In the genomic region with DNA sequence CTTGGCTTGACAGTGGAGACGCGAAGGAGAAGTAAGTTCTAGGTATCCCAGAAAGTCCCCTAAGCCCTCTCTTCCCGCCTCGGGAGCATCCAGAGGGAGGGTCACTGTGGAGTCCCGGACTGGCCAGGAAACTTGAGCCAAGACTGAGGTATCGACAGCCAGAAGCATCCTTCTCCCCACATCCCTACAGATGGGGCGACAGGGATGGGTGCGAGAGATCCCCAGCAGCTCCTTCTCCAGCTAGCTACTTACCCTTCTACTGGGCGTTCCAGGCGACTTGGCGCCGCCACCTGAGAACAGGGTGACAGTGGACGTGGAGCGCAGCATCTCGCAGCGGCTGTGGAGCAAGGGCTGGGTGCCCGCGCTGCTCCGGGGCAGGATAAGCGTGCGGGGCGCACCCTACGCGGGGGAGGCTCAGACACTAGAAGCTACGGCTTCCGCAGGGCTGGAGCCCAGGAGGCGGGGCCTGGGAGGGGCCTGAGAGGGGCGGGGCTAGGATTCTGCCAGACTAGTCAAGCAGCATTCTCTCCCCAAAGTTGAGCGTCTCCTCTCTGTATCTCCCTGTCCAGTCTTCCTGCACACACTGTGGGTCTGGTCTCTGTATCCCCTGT, we compare ENCODE assay signal across 8 mouse cellular contexts. TPM values are rescaled to one million over a fixed set of nuclear protein-coding genes. Genes with fewer than 3 reads are reported as not detected.
DNase-seq lines count a peak whose midpoint lies in the region; ATAC-seq and TF ChIP-seq lines count a peak whose summit lies in the region.

A gene (minus strand): TSS at position 423 of the 611 bp plus-strand sequence.

- peak within 1 kb of the TSS; percentile 48 for H3K27ac ChIP-seq in brown adipose tissue, adult 24 weeks (replicated peaks; ENCODE audit: low read depth, low read length)
- peak within 1 kb of the TSS; percentile 74 for H3K27ac ChIP-seq in forebrain, embryonic 10.5 days
- H3K27ac ChIP-seq in heart, embryonic 14.5 days (replicated peaks in 1 of 2; ENCODE audit: control insufficient read depth in 1 of 2, insufficient read depth in 1 of 2, low read depth in 2 of 2, low read length in 2 of 2), result peak within 1 kb of the TSS; percentile 80 to 95
- no peak within 1 kb of the TSS for H3K27ac ChIP-seq in liver, embryonic 16.5 days (ENCODE audit: low read length)
- H3K27ac ChIP-seq in neural tube, embryonic 13.5 days (replicated peaks), result no peak within 1 kb of the TSS
- peak within 1 kb of the TSS; percentile 7; the same call in 1 of the 2 replicates for H3K27ac ChIP-seq in testis, adult 2 months (ENCODE audit: control insufficient read depth, insufficient read depth, low read depth, low read length)

- peak; percentile 89 for DNase-seq in CD4-positive, CD25-positive, alpha-beta regulatory T cell, adult 2 months (ENCODE audit: low read depth, low spot score)
- DNase-seq in forebrain, embryonic 10.5 days (ENCODE audit: extremely low spot score, low spot score), result peak; percentile 67
- peak; percentile 93 for DNase-seq in kidney, postnatal 14 days

- no peak for TF ChIP-seq CTCF in testis, adult 2 months (IDR thresholded peaks at IDR 0.05; ENCODE audit: control insufficient read depth, insufficient read depth, insufficient replicate concordance, low read depth, low read length)

- H3K4me3 ChIP-seq in brown adipose tissue, adult 24 weeks (ENCODE audit: insufficient read depth, low read depth, low read length), result peak within 1 kb of the TSS; percentile 69
- peak within 1 kb of the TSS; percentile 65 for H3K4me3 ChIP-seq in forebrain, embryonic 10.5 days
- H3K4me3 ChIP-seq in heart, embryonic 14.5 days (ENCODE audit: control insufficient read depth in 1 of 2, insufficient read depth in 1 of 2, low read depth in 1 of 2, low read length in 2 of 2), result peak within 1 kb of the TSS; percentile 78 to 97
- H3K4me3 ChIP-seq in liver, embryonic 16.5 days (ENCODE audit: low read depth, low read length), result peak within 1 kb of the TSS; percentile 55
- peak within 1 kb of the TSS; percentile 51 for H3K4me3 ChIP-seq in neural tube, embryonic 13.5 days
- H3K4me3 ChIP-seq in testis, adult 2 months (ENCODE audit: control insufficient read depth, low read depth, low read length), result peak within 1 kb of the TSS; percentile 83

- ATAC-seq in heart, embryonic 14.5 days (ENCODE audit: insufficient number of reproducible peaks, insufficient read depth, low FRiP score, low read depth), result peak; percentile 83
- peak; percentile 87 for ATAC-seq in liver, embryonic 16.5 days (ENCODE audit: low read depth)
- ATAC-seq in neural tube, embryonic 13.5 days (ENCODE audit: low read depth), result peak; percentile 91

- no peaks in the 10 kb centered on the region for H3K9me3 ChIP-seq in forebrain, embryonic 10.5 days
- no peaks in the 10 kb centered on the region for H3K9me3 ChIP-seq in heart, embryonic 14.5 days (ENCODE audit: control insufficient read depth, low read length)
- no peaks in the 10 kb centered on the region for H3K9me3 ChIP-seq in liver, embryonic 16.5 days (replicated peaks; ENCODE audit: control insufficient read depth, low read length)
- H3K9me3 ChIP-seq in neural tube, embryonic 13.5 days, result no peaks in the 10 kb centered on the region

- no peak for TF ChIP-seq POLR2A in testis, adult 2 months (IDR thresholded peaks at IDR 0.05; ENCODE audit: control insufficient read depth, low read depth, low read length)

- WGBS in forebrain, embryonic 10.5 days, result 2% methylated on average over 29 of the region's 29 CpGs
- WGBS in heart, embryonic 14.5 days, result 1% methylated on average over 29 of the region's 29 CpGs
- under 1% methylated on average over 29 of the region's 29 CpGs for WGBS in liver, embryonic 16.5 days (ENCODE audit: insufficient replicate concordance)
- WGBS in neural tube, embryonic 13.5 days, result 2% methylated on average over 28 of the region's 29 CpGs

- H3K4me1 ChIP-seq in brown adipose tissue, adult 24 weeks (ENCODE audit: control insufficient read depth, insufficient read depth, insufficient read length, low read length), result peaks cover 23% of the 10 kb centered on the region; the same call in 1 of the 2 replicates
- H3K4me1 ChIP-seq in forebrain, embryonic 10.5 days, result peaks cover 20% of the 10 kb centered on the region
- H3K4me1 ChIP-seq in heart, embryonic 14.5 days (ENCODE audit: control insufficient read depth in 2 of 2, insufficient read depth in 2 of 2, low read length in 2 of 2), result peaks cover 16 to 42% of the 10 kb centered on the region in 2 experiments
- peaks cover 7% of the 10 kb centered on the region for H3K4me1 ChIP-seq in liver, embryonic 16.5 days (ENCODE audit: control insufficient read depth, low read depth, low read length)
- H3K4me1 ChIP-seq in neural tube, embryonic 13.5 days (replicated peaks), result peaks cover 13% of the 10 kb centered on the region
- peaks cover 13% of the 10 kb centered on the region for H3K4me1 ChIP-seq in testis, adult 2 months (ENCODE audit: control insufficient read depth, insufficient read depth, low read length)

- H3K4me2 ChIP-seq in heart, embryonic 14.5 days (ENCODE audit: low read length), result peak within 1 kb of the TSS; percentile 70
- peak within 1 kb of the TSS; percentile 59 for H3K4me2 ChIP-seq in liver, embryonic 16.5 days (ENCODE audit: low read depth, low read length)
- peak within 1 kb of the TSS; percentile 90 for H3K4me2 ChIP-seq in neural tube, embryonic 13.5 days

- peak within 1 kb of the TSS; percentile 88 for H3K9ac ChIP-seq in heart, embryonic 14.5 days (ENCODE audit: low read length)
- H3K9ac ChIP-seq in liver, embryonic 16.5 days (ENCODE audit: low read depth, low read length), result peak within 1 kb of the TSS; percentile 20; the same call in 1 of the 2 replicates
- peak within 1 kb of the TSS; percentile 70 for H3K9ac ChIP-seq in neural tube, embryonic 13.5 days

- H3K36me3 ChIP-seq in forebrain, embryonic 10.5 days (replicated peaks), result no peaks in the 10 kb centered on the region
- peaks cover 10% of the 10 kb centered on the region for H3K36me3 ChIP-seq in heart, embryonic 14.5 days (ENCODE audit: control insufficient read depth, insufficient read depth, low read length)
- no peaks in the 10 kb centered on the region for H3K36me3 ChIP-seq in liver, embryonic 16.5 days (ENCODE audit: control insufficient read depth, insufficient read depth)
- H3K36me3 ChIP-seq in neural tube, embryonic 13.5 days, result no peaks in the 10 kb centered on the region
- no peaks in the 10 kb centered on the region for H3K36me3 ChIP-seq in testis, adult 2 months (ENCODE audit: control insufficient read depth, insufficient read depth, low read length)

- H3K27me3 ChIP-seq in forebrain, embryonic 10.5 days (ENCODE audit: poor library complexity, severe bottlenecking), result peaks cover 28% of the 10 kb centered on the region
- H3K27me3 ChIP-seq in heart, embryonic 14.5 days (ENCODE audit: control insufficient read depth, insufficient read depth, low read length), result no peaks in the 10 kb centered on the region
- no peaks in the 10 kb centered on the region for H3K27me3 ChIP-seq in liver, embryonic 16.5 days (ENCODE audit: control insufficient read depth, insufficient read depth, low read depth, low read length)
- H3K27me3 ChIP-seq in neural tube, embryonic 13.5 days, result peaks cover 25% of the 10 kb centered on the region
- H3K27me3 ChIP-seq in testis, adult 2 months (ENCODE audit: control insufficient read depth, insufficient read depth, low read length), result no peaks in the 10 kb centered on the region

RNA-seq across cellular contexts. Expression of the gene that starts here (rescaled TPM):
- polyA plus RNA-seq in brown adipose tissue, adult 24 weeks (2012; ENCODE audit: insufficient read depth, insufficient read length, missing spikeins), result 2.0 TPM in 2 replicates
- polyA plus RNA-seq in forebrain, embryonic 10.5 days (2016; fragmentation: Nextera tagmentation; extraction: Ambion mirVana), result 3.5 and 4.0 TPM in 2 replicates
- polyA plus RNA-seq in heart, embryonic 14.5 days (2014; fragmentation: Nextera tagmentation; extraction: Ambion mirVana), result 125 and 136 TPM in 2 replicates
- polyA plus RNA-seq in liver, embryonic 16.5 days (2015; fragmentation: Nextera tagmentation; extraction: Ambion mirVana), result 2.0 and 2.4 TPM in 2 replicates
- polyA plus RNA-seq in neural tube, embryonic 13.5 days (2015; fragmentation: Nextera tagmentation; extraction: Ambion mirVana), result 5.2 and 6.7 TPM in 2 replicates
- polyA plus RNA-seq in testis, adult 2 months (2012; rRNA removed), result 2.7 and 4.1 TPM in 2 replicates

Comparison
In these comparisons a context has a peak if more than half of its experiments do, and no peak if none do; other contexts are left out.
1. RNA of the gene that starts here (polyA plus RNA-seq): 125 to 136 TPM in heart, embryonic 14.5 days; 5.2 to 6.7 TPM in neural tube, embryonic 13.5 days, 2.7 to 4.1 TPM in testis, adult 2 months, 3.5 to 4.0 TPM in forebrain, embryonic 10.5 days, 2.0 TPM in brown adipose tissue, adult 24 weeks and 2.0 to 2.4 TPM in liver, embryonic 16.5 days; every median in the first group is over 10 times any median in the second.
2. H3K27ac ChIP-seq: peak in brown adipose tissue, adult 24 weeks (single experiment), forebrain, embryonic 10.5 days (single experiment), heart, embryonic 14.5 days (2 of 2) and testis, adult 2 months (single experiment); none in liver, embryonic 16.5 days (single experiment) and neural tube, embryonic 13.5 days (single experiment).
3. H3K9ac ChIP-seq: peak in every context shown above with its lines; median percentile 88 in heart, embryonic 14.5 days; 70 in neural tube, embryonic 13.5 days; 20 in liver, embryonic 16.5 days.
4. Peak in every context shown above with its lines, with median percentiles within 50 percentile points of each other: DNase-seq, H3K4me3 ChIP-seq, ATAC-seq and H3K4me2 ChIP-seq.